Mouse (Mus musculus) small intestine, adult 2 months (tissue): Measurements from ENCODE around the gene Gm20696. TPM values are rescaled to one million over a fixed set of nuclear protein-coding genes. Genes with fewer than 3 reads are reported as not detected.

Experiments
- H3K27ac ChIP-seq: fragments of 200-500 bp; 2 replicates; pipeline ENCODE4 v1.5.1; 2012; ENCODE audit warnings: low read depth, low read length, control low read depth, inconsistent platforms; ENCODE audit not compliant: insufficient read depth
- H3K27me3 ChIP-seq: fragments of 200-500 bp; 2 replicates; pipeline ENCODE4 v1.6.1; 2012; ENCODE audit warnings: mild to moderate bottlenecking, moderate library complexity, low read length, inconsistent platforms; ENCODE audit not compliant: control insufficient read depth, insufficient read depth
- H3K36me3 ChIP-seq: fragments of 200-500 bp; 2 replicates; pipeline ENCODE4 v1.6.1; 2012; ENCODE audit warnings: mild to moderate bottlenecking, low read length, control low read depth, inconsistent platforms; ENCODE audit not compliant: control insufficient read depth, insufficient read depth
- H3K4me1 ChIP-seq: fragments of 200-500 bp; 2 replicates; pipeline ENCODE4 v1.6.1; 2012; ENCODE audit warnings: low read length, inconsistent platforms, mixed read lengths; ENCODE audit not compliant: control insufficient read depth, insufficient read depth, insufficient read length
- H3K4me3 ChIP-seq: fragments of 200-500 bp; 2 replicates; pipeline ENCODE4 v1.5.1; 2012; ENCODE audit warnings: low read depth, mild to moderate bottlenecking, control low read depth, inconsistent platforms, low read length, moderate library complexity
- CTCF ChIP-seq: fragments of 200-500 bp; IDR thresholded peaks from 2 replicates; pipeline ENCODE4 v1.5.1; 2012; ENCODE audit warnings: low read depth, mild to moderate bottlenecking, control low read depth, inconsistent platforms, low read length, moderate library complexity, mixed read lengths; ENCODE audit not compliant: insufficient replicate concordance, insufficient read length; ENCODE audit errors: extremely low read depth
- POLR2A ChIP-seq: fragments of 200-500 bp; IDR thresholded peaks from 2 replicates; pipeline ENCODE4 v1.6.1; 2012; ENCODE audit warnings: low read depth, mild to moderate bottlenecking, control low read depth, inconsistent platforms, low read length, moderate library complexity
- WGBS: fragments of 180-500 bp; shearing (Covaris S2); methylation state at CpG from one replicate; pipeline ENCODE4 v1.1.7; 2018; 5-methylcytosine and 5-hydroxymethylcytosine counted together
- polyA plus RNA-seq: library from polyadenylated mRNA; depleted of rRNA; stranded (reverse); fragments of >200 nt; gene quantifications from 2 replicates; pipeline ENCODE4 v1.2.3, GENCODE M21; 2012

The Gm20696 gene
- polyA plus RNA-seq, 1 experiment: 0.57 TPM

GRCm38 (mm10) chr6:99240764-99241163 is 425.8 kb downstream of the Gm20696 start:
- no peaks in the 10 kb centered on the region; the same call in 1 of the 2 replicates for H3K36me3 ChIP-seq
- H3K4me3 ChIP-seq: no peak overlapping the region
- H3K27me3 ChIP-seq: no peaks in the 10 kb centered on the region
- TF ChIP-seq CTCF (no peak), POLR2A (no peak)
- H3K27ac ChIP-seq: no peak overlapping the region
- no peaks in the 10 kb centered on the region for H3K4me1 ChIP-seq

GRCm38 (mm10) chr6:99235588-99235987 is 431.0 kb downstream of the Gm20696 start:
- 83% methylated on average over 8 of the region's 8 CpGs for WGBS

GRCm38 (mm10) chr6:99233411-99233810 is 433.2 kb downstream of the Gm20696 start:
- Histone ChIP-seq H3K36me3 (peaks cover 2% of the 10 kb centered on the region), H3K27me3 (no peaks in the 10 kb centered on the region), H3K4me1 (no peaks in the 10 kb centered on the region), H3K27ac (no peak overlapping the region), H3K4me3 (no peak overlapping the region)
- TF ChIP-seq POLR2A (no peak), CTCF (no peak)
- 91% methylated on average over 10 of the region's 10 CpGs for WGBS

More at GRCm38 (mm10) chr6:99235588-99235987, 431.0 kb downstream of the Gm20696 start:
- no peaks in the 10 kb centered on the region for H3K4me1 ChIP-seq
- no peaks in the 10 kb centered on the region for H3K27me3 ChIP-seq
- no peak overlapping the region for H3K4me3 ChIP-seq
- no peaks in the 10 kb centered on the region; the same call in 1 of the 2 replicates for H3K36me3 ChIP-seq
- no peak overlapping the region for H3K27ac ChIP-seq
- TF ChIP-seq POLR2A (no peak), CTCF (no peak)

- Histone ChIP-seq H3K36me3 (peaks cover 2% of the 10 kb centered on the region), H3K4me3 (no peak overlapping the region), H3K27ac (no peak overlapping the region), H3K4me1 (no peaks in the 10 kb centered on the region), H3K27me3 (no peaks in the 10 kb centered on the region)
- TF ChIP-seq POLR2A: no peak
- TF ChIP-seq CTCF: no peak
- WGBS: 79% methylated on average over 6 of the region's 6 CpGs
Measured at GRCm38 (mm10) chr6:99228336-99228870, 438.2 kb downstream of the Gm20696 start.

GRCm38 (mm10) chr6:99221147-99221546 is 445.4 kb downstream of the Gm20696 start:
- 33% methylated on average over 5 of the region's 5 CpGs for WGBS
- TF ChIP-seq CTCF (no peak), POLR2A (no peak)
- H3K4me3 ChIP-seq: no peak overlapping the region
- peaks cover 2% of the 10 kb centered on the region; the same call in 1 of the 2 replicates for H3K36me3 ChIP-seq
- H3K27me3 ChIP-seq: no peaks in the 10 kb centered on the region
- H3K27ac ChIP-seq: peak overlapping the region; percentile 7
- peaks cover 15% of the 10 kb centered on the region; the same call in 1 of the 2 replicates for H3K4me1 ChIP-seq

GRCm38 (mm10) chr6:99220472-99220871 is 446.1 kb downstream of the Gm20696 start:
- Histone ChIP-seq H3K27me3 (no peaks in the 10 kb centered on the region), H3K4me3 (no peak overlapping the region), H3K4me1 (peaks cover 15% of the 10 kb centered on the region; the same call in 1 of the 2 replicates), H3K27ac (no peak overlapping the region), H3K36me3 (peaks cover 2% of the 10 kb centered on the region; the same call in 1 of the 2 replicates)
- TF ChIP-seq CTCF: no peak
- 97% methylated on average over 3 of the region's 3 CpGs for WGBS

GRCm38 (mm10) chr6:99217846-99218245 is 448.8 kb downstream of the Gm20696 start:
- Histone ChIP-seq H3K27me3 (no peaks in the 10 kb centered on the region), H3K4me1 (peaks cover 15% of the 10 kb centered on the region; the same call in 1 of the 2 replicates), H3K4me3 (no peak overlapping the region), H3K36me3 (peaks cover 2% of the 10 kb centered on the region; the same call in 1 of the 2 replicates), H3K27ac (no peak overlapping the region)
- no peak for TF ChIP-seq CTCF
- no peak for TF ChIP-seq POLR2A
- WGBS: 40% methylated on average over 2 of the region's 2 CpGs
